Mouse (Mus musculus): ENCODE measurements around the gene Naalad2. TPM values are rescaled to one million over a fixed set of nuclear protein-coding genes. Genes with fewer than 3 reads are reported as not detected.
"Not testable (repeated sequence)": the region's sequence is repeated elsewhere in the genome, so short reads cannot be mapped to it uniquely, and the experiment has no call there.

The Naalad2 gene
- polyA plus RNA-seq, 1 experiment from 2014 or later: 6.5 TPM

DNA sequence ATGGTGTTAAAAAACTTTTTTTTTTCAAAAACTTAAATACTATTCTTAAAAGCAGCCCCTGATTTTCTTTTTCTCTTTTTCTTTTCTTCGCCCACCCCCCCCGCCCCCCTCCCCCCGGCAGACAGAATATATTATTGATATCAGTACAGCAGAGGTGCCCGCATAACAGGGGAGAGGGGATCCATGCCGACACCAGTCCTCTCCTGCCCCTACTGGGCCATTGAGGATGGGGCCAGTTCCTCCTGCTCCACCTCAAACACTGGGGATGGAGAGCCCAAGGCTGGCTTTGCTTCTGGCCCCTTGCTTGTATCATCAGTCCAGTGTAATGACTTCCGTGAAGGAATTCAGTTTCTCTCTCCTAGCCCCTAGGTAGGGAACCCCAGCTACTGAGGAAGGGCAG is 104.5 kb downstream of the Naalad2 start:
- H3K36me3 ChIP-seq (ENCODE audit: control insufficient read depth, insufficient read depth): peaks cover 21% of the 10 kb centered on the region
- no peaks in the 10 kb centered on the region for H3K9me3 ChIP-seq (replicated peaks; ENCODE audit: control insufficient read depth, low read length)
- no peaks in the 10 kb centered on the region for H3K27me3 ChIP-seq (ENCODE audit: control insufficient read depth, insufficient read depth, low read length)
- H3K4me2 ChIP-seq (ENCODE audit: low read depth, low read length): no peak overlapping the region
- ATAC-seq (replicated peaks; ENCODE audit: extremely low read depth, insufficient read depth, low FRiP score): no peak
- peaks cover 4% of the 10 kb centered on the region for H3K4me1 ChIP-seq (ENCODE audit: control insufficient read depth, insufficient read depth, low read length)
- no peak overlapping the region for H3K9ac ChIP-seq (ENCODE audit: low read length)
- 95% methylated on average over 6 of the region's 6 CpGs for WGBS
- H3K4me3 ChIP-seq (ENCODE audit: low read length): no peak overlapping the region
- H3K27ac ChIP-seq (ENCODE audit: low read length): no peak overlapping the region

DNA sequence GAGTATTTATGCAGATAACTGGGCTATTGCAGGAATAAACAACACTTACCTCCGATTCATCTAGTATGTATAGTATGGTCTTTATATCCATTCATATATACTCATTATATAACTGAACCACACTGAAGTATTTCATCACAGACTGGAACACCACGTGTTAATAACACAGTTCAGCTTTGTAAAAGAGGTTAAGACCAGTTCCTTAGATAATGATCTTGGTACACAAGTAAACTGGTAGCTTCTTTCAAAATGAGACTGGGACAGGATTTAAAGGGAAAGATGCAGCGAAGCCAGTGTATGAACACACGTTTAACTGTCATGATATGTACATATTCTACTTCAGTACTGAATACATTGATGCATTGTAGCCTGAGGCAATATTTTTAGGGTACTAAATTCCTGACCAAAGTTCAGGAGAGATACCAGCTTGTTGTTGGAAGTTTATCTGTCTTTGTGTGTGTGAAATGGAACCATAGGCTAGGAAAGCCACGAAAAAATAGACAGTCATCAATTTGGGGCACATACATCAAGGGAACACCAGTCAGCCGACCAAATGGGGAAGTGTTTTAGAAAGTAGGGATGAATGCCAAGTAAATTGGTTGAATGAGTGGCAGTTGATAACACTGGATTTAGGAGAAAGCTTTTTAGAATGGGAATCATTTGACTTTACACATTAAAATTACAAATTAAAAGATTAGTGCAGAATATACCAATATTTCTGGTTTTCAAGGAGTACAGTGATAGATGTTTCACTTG is 109.6 kb downstream of the Naalad2 start:
- Histone ChIP-seq H3K9me3 (replicated peaks; ENCODE audit: control insufficient read depth, low read length) (no peaks in the 10 kb centered on the region), H3K27ac (ENCODE audit: low read length) (peak overlapping the region; percentile 91; the same call in 1 of the 2 replicates), H3K4me3 (ENCODE audit: low read length) (peak overlapping the region; percentile 100), H3K4me2 (ENCODE audit: low read depth, low read length) (peak overlapping the region; percentile 98), H3K9ac (ENCODE audit: low read length) (peak overlapping the region; percentile 99), H3K27me3 (ENCODE audit: control insufficient read depth, insufficient read depth, low read length) (no peaks in the 10 kb centered on the region), H3K4me1 (ENCODE audit: control insufficient read depth, insufficient read depth, low read length) (peaks cover 8% of the 10 kb centered on the region), H3K36me3 (ENCODE audit: control insufficient read depth, insufficient read depth) (no peaks in the 10 kb centered on the region)
- no peak for ATAC-seq (replicated peaks; ENCODE audit: extremely low read depth, insufficient read depth, low FRiP score)
- WGBS: 34% methylated on average over 6 of the region's 6 CpGs

DNA sequence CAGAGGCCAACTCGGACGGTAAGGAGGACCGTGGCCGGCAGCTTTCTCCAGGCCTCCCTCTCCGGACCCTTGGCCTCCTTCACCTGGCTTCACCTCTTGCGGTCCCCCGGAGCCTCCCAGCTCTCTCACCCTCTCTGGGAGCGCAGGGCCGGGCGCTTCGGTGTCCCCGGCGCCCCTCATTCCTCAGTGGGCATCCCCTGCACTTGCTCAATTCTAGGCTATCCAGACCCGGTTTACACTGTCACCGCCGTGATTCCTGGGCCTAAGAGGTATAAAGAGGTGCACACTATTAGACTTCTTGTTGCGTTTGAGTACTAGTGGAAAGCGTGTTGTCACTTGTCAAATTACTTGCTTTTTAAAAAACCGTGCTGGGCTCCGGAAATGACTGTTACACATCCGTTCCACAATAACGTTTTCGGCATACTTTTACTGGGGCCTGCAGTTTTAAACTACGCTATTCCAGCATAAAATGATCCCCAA is 110.3 kb downstream of the Naalad2 start:
- WGBS: 1% methylated on average over 24 of the region's 24 CpGs
- Histone ChIP-seq H3K4me2 (ENCODE audit: low read depth, low read length) (peak overlapping the region; percentile 98), H3K4me3 (ENCODE audit: low read length) (peak overlapping the region; percentile 100), H3K9ac (ENCODE audit: low read length) (peak overlapping the region; percentile 99), H3K9me3 (replicated peaks; ENCODE audit: control insufficient read depth, low read length) (no peaks in the 10 kb centered on the region), H3K27ac (ENCODE audit: low read length) (peak overlapping the region; percentile 91), H3K4me1 (ENCODE audit: control insufficient read depth, insufficient read depth, low read length) (peaks cover 8% of the 10 kb centered on the region), H3K36me3 (ENCODE audit: control insufficient read depth, insufficient read depth) (no peaks in the 10 kb centered on the region), H3K27me3 (ENCODE audit: control insufficient read depth, insufficient read depth, low read length) (no peaks in the 10 kb centered on the region)
- ATAC-seq (replicated peaks; ENCODE audit: extremely low read depth, insufficient read depth, low FRiP score): peak; percentile 35

DNA sequence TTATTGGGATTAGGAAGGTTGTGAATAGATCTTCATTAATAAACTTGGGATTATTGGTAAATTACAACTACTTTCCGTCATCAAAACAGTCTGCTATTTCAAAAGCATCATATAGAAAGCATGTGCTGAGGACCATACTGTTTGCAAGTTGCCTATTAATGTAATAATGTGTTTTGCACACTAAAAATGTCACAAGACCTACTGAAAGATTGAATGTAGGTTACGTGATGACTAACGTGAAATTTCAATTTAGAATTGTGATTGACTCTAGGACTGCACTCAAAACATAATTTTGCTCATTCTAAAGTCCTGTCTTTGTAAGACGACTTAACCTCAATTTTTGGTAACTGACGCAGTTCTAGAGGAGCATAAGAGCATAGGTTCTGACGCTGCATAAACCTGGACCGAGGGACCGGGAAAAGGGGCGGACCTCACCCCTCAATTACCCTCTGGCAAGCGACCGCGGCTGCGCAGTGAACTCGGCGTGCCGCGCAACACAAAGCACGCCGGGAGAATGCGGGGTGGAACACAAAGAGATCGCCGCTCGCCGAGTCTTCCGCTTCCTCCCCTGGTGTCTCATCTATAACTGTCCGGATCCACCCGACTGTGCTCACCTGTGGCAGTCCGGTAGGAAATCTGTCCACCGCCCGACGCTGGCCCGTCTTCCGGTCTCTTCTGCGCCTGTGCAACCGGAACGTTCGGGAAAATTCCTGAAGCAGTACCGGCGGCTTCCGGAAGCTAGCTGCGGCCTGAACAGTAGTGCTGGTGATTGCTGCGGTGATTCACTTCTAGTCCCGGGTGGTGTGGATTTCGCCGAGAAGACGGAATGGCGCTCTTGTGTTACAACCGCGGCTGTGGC is 111.0 kb downstream of the Naalad2 start, which contains the start of gene Chordc1:
Gene Chordc1 (plus strand): TSS at position 555 of the 859 bp plus-strand sequence.
- no peaks in the 10 kb centered on the region for H3K36me3 ChIP-seq (ENCODE audit: control insufficient read depth, insufficient read depth)
- peak; percentile 99 for ATAC-seq (replicated peaks; ENCODE audit: extremely low read depth, insufficient read depth, low FRiP score)
- no peaks in the 10 kb centered on the region for H3K27me3 ChIP-seq (ENCODE audit: control insufficient read depth, insufficient read depth, low read length)
- H3K4me1 ChIP-seq (ENCODE audit: control insufficient read depth, insufficient read depth, low read length): peaks cover 8% of the 10 kb centered on the region
- H3K9ac ChIP-seq (ENCODE audit: low read length): peak within 1 kb of the TSS; percentile 99
- H3K4me2 ChIP-seq (ENCODE audit: low read depth, low read length): peak within 1 kb of the TSS; percentile 98
- no peaks in the 10 kb centered on the region for H3K9me3 ChIP-seq (replicated peaks; ENCODE audit: control insufficient read depth, low read length)
- 3% methylated on average over 49 of the region's 49 CpGs for WGBS
- peak within 1 kb of the TSS; percentile 100 for H3K4me3 ChIP-seq (ENCODE audit: low read length)
- peak within 1 kb of the TSS; percentile 91 for H3K27ac ChIP-seq (ENCODE audit: low read length)

DNA sequence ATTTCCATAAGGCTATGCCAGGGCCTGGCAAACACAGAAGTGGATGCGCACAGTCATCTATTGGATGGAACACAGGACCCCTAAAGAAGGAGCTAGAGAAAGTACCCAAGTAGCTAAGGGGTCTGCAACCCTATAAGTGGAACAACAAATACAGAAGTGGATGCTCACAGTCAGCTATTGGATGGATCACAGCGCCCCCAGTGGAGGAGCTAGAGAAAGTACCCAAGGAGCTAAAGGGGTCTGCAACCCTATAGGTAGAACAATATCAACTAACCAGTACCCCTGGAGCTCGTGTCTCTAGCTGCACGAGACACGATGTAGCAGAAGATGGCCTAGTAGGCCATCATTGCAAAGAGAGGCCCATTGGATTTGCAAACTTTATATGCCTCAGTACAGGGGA is 124.1 kb downstream of the Naalad2 start:
- not testable (repeated sequence) for H3K36me3 ChIP-seq (ENCODE audit: control insufficient read depth, insufficient read depth); ATAC-seq (replicated peaks; ENCODE audit: extremely low read depth, insufficient read depth, low FRiP score); H3K4me1 ChIP-seq (ENCODE audit: control insufficient read depth, insufficient read depth, low read length); H3K9ac ChIP-seq (ENCODE audit: low read length); H3K4me2 ChIP-seq (ENCODE audit: low read depth, low read length); H3K9me3 ChIP-seq (replicated peaks; ENCODE audit: control insufficient read depth, low read length); H3K27ac ChIP-seq (ENCODE audit: low read length); H3K4me3 ChIP-seq (ENCODE audit: low read length); H3K27me3 ChIP-seq (ENCODE audit: control insufficient read depth, insufficient read depth, low read length)
- 32% methylated on average over 5 of the region's 5 CpGs for WGBS

DNA sequence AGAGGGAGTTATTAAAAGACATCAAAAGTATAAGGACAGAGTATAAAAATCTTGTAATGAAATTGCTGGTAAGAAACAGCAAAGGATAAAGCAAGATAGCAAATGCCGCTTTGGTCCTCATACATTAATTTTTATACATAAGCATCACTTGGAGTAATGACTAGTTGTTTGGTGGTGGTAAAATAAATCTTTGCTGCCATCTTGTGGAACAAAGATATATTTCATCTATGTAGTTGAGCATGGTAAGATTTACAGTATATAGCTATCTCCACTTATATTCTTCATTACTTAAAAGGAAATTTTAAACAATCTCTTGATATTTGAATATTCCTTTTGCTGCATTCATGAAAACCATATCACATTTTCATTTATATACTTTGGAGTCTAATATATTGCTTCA is 125.3 kb downstream of the Naalad2 start:
- WGBS: 38% methylated on average over 1 of the region's 1 CpGs
- Histone ChIP-seq H3K9ac (ENCODE audit: low read length) (no peak overlapping the region), H3K27ac (ENCODE audit: low read length) (no peak overlapping the region), H3K9me3 (replicated peaks; ENCODE audit: control insufficient read depth, low read length) (no peaks in the 10 kb centered on the region), H3K27me3 (ENCODE audit: control insufficient read depth, insufficient read depth, low read length) (no peaks in the 10 kb centered on the region), H3K4me1 (ENCODE audit: control insufficient read depth, insufficient read depth, low read length) (no peaks in the 10 kb centered on the region), H3K4me2 (ENCODE audit: low read depth, low read length) (no peak overlapping the region), H3K4me3 (ENCODE audit: low read length) (no peak overlapping the region), H3K36me3 (ENCODE audit: control insufficient read depth, insufficient read depth) (no peaks in the 10 kb centered on the region)
- no peak for ATAC-seq (replicated peaks; ENCODE audit: extremely low read depth, insufficient read depth, low FRiP score)

DNA sequence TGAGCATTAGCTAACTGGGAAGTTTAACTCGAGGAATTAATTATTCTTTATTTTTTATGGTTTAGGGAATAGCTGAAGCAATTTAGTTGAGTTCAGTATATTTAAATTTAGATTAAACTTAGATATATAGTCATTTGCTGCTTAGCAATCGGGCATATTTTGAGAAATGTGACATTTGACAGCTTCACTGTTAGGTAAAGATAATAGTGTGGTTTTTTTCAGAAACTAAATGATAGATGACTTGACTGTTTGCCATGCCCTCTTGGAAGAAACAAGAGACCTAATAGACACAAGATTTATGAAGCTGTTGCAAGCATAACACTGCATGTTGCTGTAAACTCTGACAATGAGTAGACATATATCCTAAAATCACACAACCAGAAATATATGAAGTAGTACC is 126.0 kb downstream of the Naalad2 start:
- WGBS: 40% methylated on average over 2 of the region's 2 CpGs
- Histone ChIP-seq H3K4me1 (ENCODE audit: control insufficient read depth, insufficient read depth, low read length) (no peaks in the 10 kb centered on the region), H3K9me3 (replicated peaks; ENCODE audit: control insufficient read depth, low read length) (no peaks in the 10 kb centered on the region), H3K27me3 (ENCODE audit: control insufficient read depth, insufficient read depth, low read length) (no peaks in the 10 kb centered on the region), H3K36me3 (ENCODE audit: control insufficient read depth, insufficient read depth) (no peaks in the 10 kb centered on the region), H3K9ac (ENCODE audit: low read length) (no peak overlapping the region), H3K27ac (ENCODE audit: low read length) (no peak overlapping the region), H3K4me3 (ENCODE audit: low read length) (no peak overlapping the region), H3K4me2 (ENCODE audit: low read depth, low read length) (no peak overlapping the region)
- ATAC-seq (replicated peaks; ENCODE audit: extremely low read depth, insufficient read depth, low FRiP score): no peak

DNA sequence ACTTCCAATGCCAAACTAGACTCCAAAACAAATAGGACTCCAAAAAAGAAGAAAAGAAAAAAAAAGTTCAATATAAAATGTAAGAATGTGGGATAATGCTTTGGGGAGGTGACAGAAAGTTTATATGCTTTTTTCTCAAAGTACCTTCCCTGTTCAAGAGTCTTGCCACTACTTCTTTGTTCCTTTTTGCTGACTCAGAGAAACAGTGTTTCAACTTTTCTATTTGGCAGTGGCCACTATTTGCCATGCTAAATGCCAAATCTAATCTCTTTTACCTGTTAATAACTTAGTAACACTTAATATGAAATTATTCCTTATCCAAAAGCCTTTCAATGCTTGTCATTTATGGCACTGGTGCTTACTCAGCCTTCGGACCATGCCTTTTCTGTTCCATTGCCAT is 126.9 kb downstream of the Naalad2 start:
- 68% methylated on average over 1 of the region's 1 CpGs for WGBS
- ATAC-seq (replicated peaks; ENCODE audit: extremely low read depth, insufficient read depth, low FRiP score): no peak

More for the DNA sequence above, 126.9 kb downstream of the Naalad2 start:
- no peak overlapping the region for H3K27ac ChIP-seq (ENCODE audit: low read length)
- no peaks in the 10 kb centered on the region for H3K9me3 ChIP-seq (replicated peaks; ENCODE audit: control insufficient read depth, low read length)
- H3K4me1 ChIP-seq (ENCODE audit: control insufficient read depth, insufficient read depth, low read length): no peaks in the 10 kb centered on the region
- no peak overlapping the region for H3K4me3 ChIP-seq (ENCODE audit: low read length)
- H3K9ac ChIP-seq (ENCODE audit: low read length): no peak overlapping the region
- no peak overlapping the region for H3K4me2 ChIP-seq (ENCODE audit: low read depth, low read length)
- H3K36me3 ChIP-seq (ENCODE audit: control insufficient read depth, insufficient read depth): no peaks in the 10 kb centered on the region
- no peaks in the 10 kb centered on the region for H3K27me3 ChIP-seq (ENCODE audit: control insufficient read depth, insufficient read depth, low read length)
